Mouse (Mus musculus): ENCODE measurements around the gene Actr6.
A peak's percentile ranks its signal among the peaks of the same experiment; 100 is the strongest.
"Not testable (repeated sequence)": the region's sequence is repeated elsewhere in the genome, so short reads cannot be mapped to it uniquely, and the experiment has no call there.

The Actr6 gene

DNA sequence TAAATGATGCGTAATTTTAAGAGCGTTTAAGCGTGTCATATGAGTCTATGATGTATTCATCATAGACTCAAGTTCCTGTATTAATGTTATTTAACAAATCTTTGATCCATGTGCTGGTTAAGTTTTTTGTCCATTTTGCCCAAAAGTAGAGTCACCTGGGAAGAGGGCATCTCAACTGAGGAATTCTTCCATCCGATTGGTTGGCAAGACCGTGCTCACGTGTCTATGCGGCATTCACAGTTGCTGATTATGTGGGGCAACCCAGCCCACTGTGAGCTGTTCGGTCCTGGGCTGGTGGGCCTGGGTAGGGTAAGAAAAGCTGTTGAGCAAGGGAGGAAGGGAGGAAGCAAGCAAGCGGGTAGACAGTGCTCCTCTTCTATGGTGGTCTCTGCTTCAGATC, 6.3 kb upstream of the Actr6 start:
- no peak for DNase-seq (ENCODE audit: low spot score in 2 of 2)

DNA sequence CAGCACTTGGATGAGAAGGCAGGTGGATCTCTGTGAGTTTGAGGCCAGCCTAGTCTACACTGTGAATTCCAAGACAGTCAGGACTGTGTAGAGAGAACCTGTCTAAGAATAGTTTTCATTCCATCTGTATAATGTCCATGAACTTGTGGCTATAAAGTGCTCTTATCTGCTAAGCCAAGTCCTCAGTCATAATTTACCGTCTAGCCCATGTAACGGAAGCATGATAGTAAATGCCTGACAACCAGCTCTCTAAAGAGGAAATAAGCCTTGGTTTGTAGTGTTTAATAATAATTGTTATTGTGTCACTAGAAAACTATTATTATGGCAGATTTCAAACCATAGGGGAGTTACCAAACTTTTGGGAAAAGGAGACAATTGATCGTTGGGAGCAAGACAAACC, 5.8 kb upstream of the Actr6 start:
- DNase-seq (ENCODE audit: low spot score in 2 of 2) = no peak

DNA sequence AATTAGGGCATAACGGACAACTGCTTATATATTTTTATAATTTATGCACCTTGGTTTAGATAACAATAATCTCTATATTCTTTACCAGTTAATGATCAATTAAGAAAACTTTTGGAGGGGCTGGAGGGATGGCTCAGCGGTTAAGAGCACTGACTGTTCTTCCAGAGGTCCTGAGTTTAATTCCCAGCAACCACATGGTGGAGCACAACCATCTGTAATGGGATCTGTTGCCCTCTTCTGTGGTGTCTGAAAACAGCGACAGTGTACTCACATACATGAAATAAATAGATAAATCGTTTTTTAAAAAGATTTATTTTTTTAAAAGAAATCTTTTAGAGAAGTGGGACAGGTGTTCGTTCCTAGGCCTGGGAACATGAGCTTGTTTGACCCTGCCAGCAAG, 5.0 kb upstream of the Actr6 start:
- no peak for DNase-seq (ENCODE audit: low spot score in 2 of 2)

DNA sequence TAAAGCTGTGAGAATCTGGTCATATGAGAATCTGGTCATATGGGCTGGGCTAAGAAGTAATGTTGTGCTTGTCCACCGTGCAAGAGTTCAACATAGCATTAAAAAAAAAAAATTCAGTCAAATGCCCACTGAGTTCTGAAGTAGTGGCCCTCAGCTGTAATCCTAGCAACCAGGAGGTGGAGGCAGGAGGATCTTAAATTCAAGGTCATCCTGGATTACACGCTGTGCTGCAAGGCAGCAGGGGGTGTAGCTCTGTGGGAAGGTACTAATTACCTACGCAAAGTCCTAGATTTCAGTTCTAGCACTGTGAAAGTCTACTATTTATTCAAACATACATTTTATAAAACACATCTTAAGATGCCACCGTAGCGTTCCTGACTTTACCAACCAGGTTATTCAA, 754 bp downstream of the Actr6 start:
- DNase-seq (ENCODE audit: low spot score in 2 of 2) = no peak

DNA sequence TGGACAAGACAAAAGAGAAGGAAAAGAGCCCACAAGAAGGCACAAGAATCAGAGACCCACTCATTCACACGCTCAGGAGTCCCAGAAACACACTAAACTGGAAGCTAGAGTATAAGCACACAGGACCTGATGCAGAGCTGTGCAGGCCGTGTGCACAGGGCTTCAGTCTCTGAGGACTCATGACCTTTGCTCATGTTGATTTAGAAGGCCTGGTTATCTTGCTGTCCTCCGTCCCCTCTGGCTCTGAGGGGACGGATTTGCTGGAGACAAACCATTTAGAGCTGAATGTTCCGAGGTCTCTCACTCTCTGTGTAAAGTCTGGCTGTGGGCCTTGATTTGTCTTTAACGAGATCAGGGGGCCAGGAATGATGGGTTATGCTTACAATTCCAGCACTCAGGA, 1.7 kb downstream of the Actr6 start:
- DNase-seq (ENCODE audit: low spot score in 2 of 2) = no peak

DNA sequence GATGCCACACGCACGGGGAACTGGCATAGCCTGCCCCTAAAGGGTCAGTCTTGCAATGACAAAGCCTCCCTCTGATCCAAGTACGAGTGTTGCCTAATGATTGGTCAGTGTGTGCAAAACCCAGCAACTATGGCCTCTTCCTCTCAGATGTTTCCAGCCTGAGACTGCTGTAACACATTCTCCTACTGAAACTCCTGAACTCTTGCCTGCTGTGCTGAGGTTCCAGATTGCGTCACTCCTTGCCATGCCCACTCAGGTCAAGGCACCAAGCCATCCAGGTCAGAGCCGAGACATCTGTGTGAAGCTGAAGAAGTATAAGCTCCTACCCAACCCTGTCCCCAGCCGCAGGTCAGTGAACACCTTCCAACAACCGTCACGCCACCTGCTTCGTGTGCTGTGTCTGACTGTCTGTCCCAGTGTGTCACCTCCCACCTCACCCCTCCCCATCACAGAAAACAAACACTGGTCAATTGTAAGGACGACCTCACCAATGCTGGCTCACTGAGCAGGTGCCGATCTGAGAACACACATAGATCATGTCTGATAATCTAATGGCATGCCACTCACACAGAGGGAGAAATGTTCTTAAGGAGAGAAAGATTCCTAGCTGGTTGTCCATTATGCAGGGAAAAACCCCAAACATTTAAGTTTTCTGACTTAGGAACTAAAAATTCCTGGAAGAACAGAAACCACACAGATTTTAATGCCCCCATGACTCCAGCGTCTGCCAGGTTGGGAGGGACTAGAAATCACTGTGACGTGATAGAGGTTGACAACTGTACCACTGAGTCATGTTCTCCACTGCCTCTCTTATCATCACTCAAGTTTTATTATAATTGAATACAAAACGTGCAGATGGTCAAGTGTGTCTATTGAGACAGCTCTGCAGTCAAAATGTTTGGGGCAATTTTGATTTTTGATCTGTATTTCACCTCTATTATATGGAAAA, 9.6 kb downstream of the Actr6 start:
- DNase-seq (ENCODE audit: low spot score in 2 of 2) = no peak

DNA sequence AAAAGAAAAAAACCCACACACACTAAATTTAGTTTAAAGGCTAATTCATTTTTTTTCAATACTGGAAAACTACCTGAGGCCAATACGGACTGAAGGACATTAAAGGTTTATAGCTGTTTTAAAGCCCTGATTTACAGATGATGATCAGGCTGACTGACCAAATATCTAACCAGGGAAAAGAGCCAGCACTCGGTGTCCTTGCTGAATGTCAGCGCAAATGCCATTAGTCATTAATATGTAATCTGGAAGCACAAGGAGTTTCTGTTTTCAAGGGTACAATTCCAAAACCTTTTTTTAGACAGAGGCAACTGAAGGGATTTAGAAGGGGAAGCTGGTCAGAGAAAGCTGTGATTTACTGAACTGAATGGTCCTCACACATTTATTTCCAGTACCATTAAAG, 11.3 kb downstream of the Actr6 start:
- DNase-seq (ENCODE audit: low spot score in 2 of 2) = no peak

- no peak for DNase-seq (ENCODE audit: low spot score in 2 of 2)
These were observed 11.8 kb downstream of the Actr6 start for GRCm38 (mm10) chr10:89720252-89720651.

DNA sequence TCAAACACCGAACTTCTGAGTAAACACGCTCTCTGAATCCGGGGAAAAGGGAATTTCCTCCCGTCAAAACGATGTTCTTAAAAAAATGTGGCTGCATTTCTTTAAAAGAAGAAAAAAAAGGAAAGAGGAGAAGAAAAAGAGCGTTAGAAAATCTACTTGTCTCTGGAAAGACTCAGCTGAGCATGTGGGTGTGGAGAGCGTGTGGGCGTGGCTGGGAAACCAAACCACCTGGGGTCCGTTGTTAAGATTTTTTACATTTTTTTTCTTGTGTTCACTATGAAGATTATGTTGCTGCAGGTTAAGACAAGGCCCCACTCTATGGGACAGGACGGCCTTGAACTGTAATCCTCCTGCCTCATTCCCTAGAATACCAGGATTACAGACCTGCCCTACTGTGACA, 17.2 kb downstream of the Actr6 start:
- DNase-seq (ENCODE audit: low spot score in 2 of 2) = no peak

DNA sequence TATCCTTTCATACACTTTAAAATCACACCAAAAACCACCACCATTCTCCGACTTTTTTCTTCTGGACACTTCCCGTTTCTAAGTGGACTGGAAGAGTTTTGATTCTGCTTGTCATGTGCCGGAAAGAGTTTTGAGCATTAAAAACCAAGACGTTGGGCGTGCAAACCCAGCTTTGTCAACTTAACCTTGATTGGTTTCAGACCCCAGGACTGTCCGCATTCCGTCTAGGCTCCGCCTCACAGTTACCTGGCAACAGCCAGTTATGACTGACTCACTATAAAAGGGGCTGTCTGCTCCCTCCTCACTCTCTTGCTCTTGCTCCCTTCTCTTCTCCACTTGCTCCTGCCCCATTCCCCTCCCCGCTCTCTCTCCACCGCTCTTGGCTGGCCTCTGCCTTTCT, 23.4 kb downstream of the Actr6 start:
- DNase-seq (ENCODE audit: low spot score in 2 of 2) = no peak

DNA sequence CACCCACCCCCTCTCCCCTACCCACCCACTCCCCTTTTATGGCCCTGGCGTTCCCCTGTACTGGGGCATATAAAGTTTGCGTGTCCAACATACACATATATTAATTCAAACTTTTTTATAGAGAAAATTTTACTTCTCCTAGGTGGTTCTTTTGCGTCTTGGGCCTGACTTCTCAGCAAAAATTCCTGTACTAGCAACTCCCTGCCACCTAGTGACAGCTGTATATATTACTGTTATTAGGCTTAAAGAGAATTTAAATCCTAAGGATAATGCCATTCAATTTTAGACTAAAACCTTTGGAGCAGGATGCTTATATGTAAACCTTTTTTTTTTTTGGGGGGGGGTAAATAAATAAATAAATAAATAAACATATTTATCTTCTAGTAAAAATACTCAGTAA, 24.7 kb downstream of the Actr6 start:
- DNase-seq (ENCODE audit: low spot score in 2 of 2) = no peak

DNA sequence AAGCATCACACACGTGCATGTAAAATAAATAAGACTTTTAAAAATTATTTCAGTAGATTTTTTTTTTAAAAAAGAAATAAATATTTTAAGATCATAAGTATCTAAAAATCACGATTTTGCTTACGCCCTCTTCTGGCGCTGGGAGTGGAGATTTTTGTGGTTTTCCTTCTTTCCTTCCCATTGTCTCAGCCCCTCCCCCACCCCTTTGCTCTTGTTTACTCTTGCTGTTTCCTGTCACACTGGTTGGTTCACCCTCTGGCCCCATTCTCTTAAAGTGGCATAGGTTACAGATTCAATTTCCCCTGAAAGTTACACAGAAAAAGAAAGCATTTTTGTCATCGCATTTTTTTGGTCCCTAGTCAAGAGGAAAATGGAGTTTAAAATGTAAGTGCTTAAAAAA, 29.1 kb downstream of the Actr6 start:
- DNase-seq (ENCODE audit: low spot score in 2 of 2) = peak in 1 of 2 experiments; percentile 34

DNA sequence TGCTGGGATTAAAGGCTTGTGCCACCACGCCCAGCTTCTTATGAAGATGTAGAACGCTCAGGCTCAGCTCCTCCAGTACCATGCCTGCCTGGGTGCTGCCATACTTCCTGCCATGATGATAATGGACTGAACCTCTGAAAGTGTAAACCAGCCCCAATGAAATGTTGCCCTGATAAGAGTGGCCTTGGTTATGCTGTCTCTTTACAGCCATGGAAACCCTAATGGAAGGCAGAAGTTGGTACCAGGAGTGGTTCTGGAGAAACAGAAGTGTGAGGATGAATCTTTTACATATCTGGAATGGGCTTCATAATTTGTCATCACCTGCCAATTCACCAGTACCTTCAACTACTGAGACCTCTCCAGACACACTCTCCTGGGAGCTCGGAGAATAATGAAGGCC, 34.1 kb downstream of the Actr6 start:
- no peak for DNase-seq (ENCODE audit: low spot score in 2 of 2)

DNA sequence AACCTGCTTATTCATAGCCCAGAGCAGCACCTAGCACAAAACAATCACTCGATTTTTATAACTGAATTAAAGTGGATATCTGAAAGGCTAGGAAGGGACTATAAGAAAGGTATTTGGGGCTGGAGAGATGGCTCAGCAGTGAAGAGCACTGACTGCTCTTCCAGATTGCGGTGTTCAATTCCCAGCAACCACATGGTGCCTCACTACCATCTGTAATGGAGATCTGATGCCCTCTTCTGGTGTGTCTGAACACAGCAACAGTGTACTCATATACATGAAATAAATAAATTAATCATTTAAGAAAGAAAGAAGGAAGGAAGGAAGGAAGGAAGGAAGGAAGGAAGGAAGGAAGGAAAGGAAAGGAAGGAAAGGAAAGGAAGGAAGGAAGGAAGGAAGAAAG, 35.8 kb downstream of the Actr6 start:
- not testable (repeated sequence) for DNase-seq (ENCODE audit: low spot score in 2 of 2)

DNA sequence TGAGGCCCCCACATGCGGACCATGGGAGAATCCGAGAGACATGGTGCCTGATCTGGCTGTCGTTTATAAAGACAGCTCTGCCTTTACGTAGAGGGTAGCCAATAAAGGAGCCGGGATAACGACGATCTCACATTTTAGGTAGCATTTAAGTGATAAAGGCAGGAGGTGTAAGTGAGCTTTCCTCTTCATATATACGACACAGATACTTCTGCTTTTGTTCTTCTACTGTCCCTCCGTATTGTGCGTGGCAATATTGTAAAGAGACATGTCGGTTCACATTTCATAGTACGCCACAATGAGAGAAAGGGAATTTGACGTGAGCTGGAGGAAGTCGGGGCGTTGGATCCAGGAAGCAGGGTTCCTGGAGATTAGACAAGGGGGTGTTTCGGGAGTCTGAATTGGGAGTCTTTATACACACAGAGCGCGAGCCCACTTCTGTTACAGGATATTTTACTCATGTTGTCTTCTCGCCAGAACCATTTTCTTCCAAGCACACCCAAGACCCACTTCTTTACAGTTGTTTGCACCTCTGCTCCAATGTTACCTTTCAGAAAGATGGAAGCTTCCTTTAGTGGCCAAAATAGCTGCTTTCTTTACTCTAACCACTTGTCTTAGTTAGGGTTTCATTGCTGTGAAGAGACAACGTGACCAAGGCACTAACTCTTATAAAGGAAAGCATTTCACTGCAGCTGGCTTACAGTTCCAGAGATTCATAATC, 36.7 kb downstream of the Actr6 start:
- DNase-seq (ENCODE audit: low spot score in 2 of 2) = no peak

DNA sequence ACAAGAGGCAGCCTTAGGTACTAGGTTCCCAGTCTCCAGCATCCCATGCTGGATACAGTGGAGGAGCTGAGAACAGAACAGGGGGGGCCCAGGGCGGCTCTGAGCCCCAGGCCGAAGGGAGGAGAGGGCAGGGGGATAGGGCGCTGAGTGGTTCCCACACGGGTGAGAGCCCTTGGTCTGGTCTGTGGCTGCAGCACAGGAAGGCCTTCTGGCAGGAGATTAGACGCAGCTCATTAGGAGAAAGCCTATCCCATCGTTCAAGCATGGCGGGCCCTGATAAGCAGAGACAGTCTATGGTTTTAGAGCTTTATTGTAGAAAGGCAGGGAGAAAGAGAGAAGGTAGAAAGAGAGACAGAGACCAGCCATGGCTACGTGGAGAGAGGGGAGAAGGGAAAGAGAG, 42.1 kb downstream of the Actr6 start:
- no peak for DNase-seq (ENCODE audit: low spot score in 2 of 2)

- DNase-seq (ENCODE audit: low spot score in 2 of 2) = no peak
These were observed 44.6 kb downstream of the Actr6 start for GRCm38 (mm10) chr10:89687455-89687854.

DNA sequence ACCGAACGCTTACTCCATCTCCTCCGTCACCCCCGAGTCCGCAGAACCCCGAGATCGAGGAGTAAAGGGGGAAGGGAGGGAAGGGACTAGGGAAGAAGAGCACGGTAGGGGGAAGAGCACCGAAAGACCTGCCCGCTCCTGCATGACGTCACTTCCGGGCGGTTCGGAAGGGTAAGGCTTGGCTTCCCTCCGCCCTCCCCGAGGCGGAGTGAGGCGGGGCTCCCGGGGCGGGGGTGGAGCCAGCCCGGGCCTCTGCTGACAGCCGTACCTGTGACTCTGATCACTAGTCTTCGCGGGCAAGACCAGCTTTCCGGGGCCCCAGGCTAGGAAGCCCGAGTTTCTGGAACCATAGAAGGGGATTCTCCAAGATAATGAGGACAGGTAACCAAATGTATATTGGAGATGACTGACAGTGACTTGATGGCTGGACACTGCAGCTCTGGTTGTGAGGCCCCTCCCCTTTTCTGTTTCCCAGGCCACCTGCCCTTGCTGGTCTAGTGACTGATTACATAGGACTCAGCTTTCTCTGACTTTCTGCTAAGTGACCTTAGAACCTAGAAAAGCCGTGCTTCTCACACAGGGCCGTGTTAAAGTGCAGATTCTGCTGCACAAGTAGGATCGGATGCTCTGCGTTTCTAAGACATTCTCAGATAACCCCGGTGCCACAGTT, 45.8 kb downstream of the Actr6 start, which contains the start of gene Scyl2:
Scyl2 (minus strand) TSS at position 147 of the 670 bp plus-strand sequence.
- DNase-seq (ENCODE audit: low spot score in 2 of 2) = peak; percentile 92 to 97

- DNase-seq (ENCODE audit: low spot score in 2 of 2) = no peak
These were observed 46.5 kb downstream of the Actr6 start for GRCm38 (mm10) chr10:89685391-89686138.

DNA sequence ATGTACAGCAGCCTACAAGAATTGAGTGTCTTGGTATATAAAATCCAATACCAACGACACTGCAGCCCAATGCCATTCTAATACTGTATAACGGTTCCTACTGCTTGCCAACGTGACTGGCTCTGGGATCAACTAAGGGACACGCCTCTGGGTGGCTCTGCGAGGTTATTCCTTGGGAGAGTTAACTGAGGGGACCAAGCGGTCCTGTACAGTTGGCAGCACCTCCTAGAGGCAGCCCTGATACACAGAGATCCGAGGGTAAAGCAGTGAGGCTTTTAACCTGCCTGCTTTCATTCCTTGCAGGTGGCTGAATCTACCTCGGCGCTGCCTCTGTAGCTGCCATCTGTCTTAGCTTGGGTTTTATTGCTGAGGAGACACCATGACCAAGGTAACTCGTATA, 49.1 kb downstream of the Actr6 start:
- no peak for DNase-seq (ENCODE audit: low spot score in 2 of 2)

GRCm38 (mm10) chr10:89682157-89682556, 49.9 kb downstream of the Actr6 start:
- DNase-seq (ENCODE audit: low spot score in 2 of 2) = no peak

GRCm38 (mm10) chr10:89681706-89682105, 50.4 kb downstream of the Actr6 start:
- DNase-seq (ENCODE audit: low spot score in 2 of 2) = no peak
